Mouse (Mus musculus) embryonic facial prominence, embryonic 12.5 days (tissue): ENCODE measurements around the gene Ppp1r35. TPM values are rescaled to one million over a fixed set of nuclear protein-coding genes. Genes with fewer than 3 reads are reported as not detected.

Experiments used
- ATAC-seq: fragments of 200-750 bp; cut with Nextera tagmentation; 2 replicates; pipeline ENCODE4 v1.8.0; 2017; ENCODE audit not compliant: insufficient number of reproducible peaks, insufficient read depth, low FRiP score, low TSS enrichment
- H3K27ac ChIP-seq: fragments of 300-500 bp; sonication (generic); 2 replicates; pipeline ENCODE4 v1.5.1; 2016; ENCODE audit warnings: mild to moderate bottlenecking
- H3K27me3 ChIP-seq: fragments of 300-500 bp; sonication (generic); 2 replicates; pipeline ENCODE4 v1.6.1; 2016; ENCODE audit warnings: mild to moderate bottlenecking, moderate library complexity
- H3K36me3 ChIP-seq: fragments of 300-500 bp; sonication (generic); 2 replicates; pipeline ENCODE4 v1.6.1; 2016; ENCODE audit warnings: mild to moderate bottlenecking
- H3K4me1 ChIP-seq: fragments of 300-500 bp; sonication (generic); 2 replicates; pipeline ENCODE4 v1.6.1; 2016
- H3K4me2 ChIP-seq: fragments of 300-500 bp; sonication (generic); replicated peaks from 2 replicates; pipeline ENCODE4 v1.6.1; 2016; ENCODE audit warnings: mild to moderate bottlenecking, moderate library complexity
- H3K4me3 ChIP-seq: fragments of 300-500 bp; sonication (generic); 2 replicates; pipeline ENCODE4 v1.5.1; 2016; ENCODE audit warnings: mild to moderate bottlenecking
- H3K9ac ChIP-seq: fragments of 300-500 bp; sonication (generic); 2 replicates; pipeline ENCODE4 v1.6.1; 2016; ENCODE audit warnings: mild to moderate bottlenecking, moderate library complexity
- H3K9me3 ChIP-seq: fragments of 300-500 bp; sonication (generic); 2 replicates; pipeline ENCODE4 v1.6.1; 2016; ENCODE audit warnings: mild to moderate bottlenecking, moderate library complexity
- WGBS: fragments of 180-500 bp; shearing (Covaris S2); methylation state at CpG from one replicate; pipeline ENCODE4 v1.1.7; 2016; 5-methylcytosine and 5-hydroxymethylcytosine counted together
- polyA plus RNA-seq: library from polyadenylated mRNA; unstranded; fragments of >200 nt; fragmentation: Nextera tagmentation; extraction: Ambion mirVana; gene quantifications from 2 replicates; pipeline ENCODE4 v1.2.1, GENCODE M21; 2016

Ppp1r35 gene
- polyA plus RNA-seq, 1 experiment from 2014 or later: 51.3 TPM

DNA sequence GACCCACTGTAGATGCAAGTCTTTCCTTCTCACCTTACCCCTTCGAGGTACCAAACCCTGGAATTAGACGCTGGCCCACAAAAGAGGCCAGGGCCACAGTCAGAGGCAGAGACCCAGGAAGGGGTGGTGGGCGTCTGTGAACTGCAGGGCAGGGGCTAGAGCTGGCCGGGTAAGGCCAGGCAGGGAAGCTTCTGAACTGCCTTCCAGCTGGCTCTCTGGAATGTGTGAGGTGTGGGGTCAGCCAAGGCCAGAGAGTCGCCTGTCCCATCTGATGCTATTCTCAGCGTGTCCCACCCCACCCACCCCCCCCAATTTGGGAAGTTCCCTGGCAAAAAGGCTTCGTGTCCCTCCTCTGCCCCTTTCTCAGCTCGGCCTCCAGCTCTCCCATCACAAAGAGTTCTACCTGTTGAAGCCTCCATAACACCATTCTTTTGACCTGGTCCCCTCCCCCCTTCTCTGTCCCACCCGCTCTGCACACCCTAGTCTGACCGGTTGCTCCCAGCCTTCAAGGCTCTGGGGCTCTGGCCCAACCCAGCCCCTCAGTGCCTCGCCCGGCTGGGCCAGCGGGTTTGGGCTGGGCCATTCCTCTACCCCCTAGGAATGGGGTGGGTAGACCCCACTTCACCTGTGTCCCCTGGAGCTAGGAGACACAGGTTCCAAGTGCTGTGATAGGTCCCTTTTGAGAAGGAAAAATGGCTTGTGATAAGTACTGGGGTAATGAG lies 25.4 kb upstream of the Ppp1r35 start:
- Histone ChIP-seq H3K9me3 (no peaks in the 10 kb centered on the region), H3K27me3 (no peaks in the 10 kb centered on the region), H3K4me1 (peaks cover 13% of the 10 kb centered on the region), H3K36me3 (peaks cover 62% of the 10 kb centered on the region), H3K4me3 (no peak overlapping the region), H3K9ac (0 out of 2 replicates have a peak overlapping the region, but pooled peaks have one; percentile 27), H3K27ac (no peak overlapping the region), H3K4me2 (no peak overlapping the region)
- ATAC-seq: no peak
- WGBS: 81% methylated on average over 13 of the region's 13 CpGs

DNA sequence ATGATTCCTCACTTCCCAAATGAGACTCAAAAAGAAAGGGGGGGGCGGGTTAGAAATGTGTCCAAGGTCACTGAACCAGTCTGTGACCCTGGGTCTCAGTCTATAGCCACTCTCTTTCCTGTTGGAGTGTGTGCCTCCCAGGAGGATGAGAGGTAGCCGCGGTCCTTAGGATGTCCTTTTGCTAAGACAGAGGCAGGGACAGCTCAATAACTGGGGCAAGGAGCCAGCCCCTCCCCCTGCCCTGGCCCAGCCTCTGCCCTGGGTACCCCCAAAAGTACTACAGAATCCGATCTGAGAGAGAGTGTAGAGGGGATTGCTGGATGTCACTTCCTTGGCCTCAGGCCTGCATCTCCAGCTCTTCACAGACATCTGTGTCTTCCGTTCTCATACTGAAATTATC lies 23.2 kb upstream of the Ppp1r35 start:
- peaks cover 74% of the 10 kb centered on the region for H3K36me3 ChIP-seq
- no peaks in the 10 kb centered on the region for H3K9me3 ChIP-seq
- H3K4me1 ChIP-seq: no peaks in the 10 kb centered on the region; the same call in 1 of the 2 replicates
- H3K27ac ChIP-seq: no peak overlapping the region
- no peak for ATAC-seq
- WGBS: 81% methylated on average over 5 of the region's 5 CpGs
- no peak overlapping the region for H3K4me2 ChIP-seq
- no peaks in the 10 kb centered on the region for H3K27me3 ChIP-seq
- no peak overlapping the region for H3K4me3 ChIP-seq
- no peak overlapping the region for H3K9ac ChIP-seq

DNA sequence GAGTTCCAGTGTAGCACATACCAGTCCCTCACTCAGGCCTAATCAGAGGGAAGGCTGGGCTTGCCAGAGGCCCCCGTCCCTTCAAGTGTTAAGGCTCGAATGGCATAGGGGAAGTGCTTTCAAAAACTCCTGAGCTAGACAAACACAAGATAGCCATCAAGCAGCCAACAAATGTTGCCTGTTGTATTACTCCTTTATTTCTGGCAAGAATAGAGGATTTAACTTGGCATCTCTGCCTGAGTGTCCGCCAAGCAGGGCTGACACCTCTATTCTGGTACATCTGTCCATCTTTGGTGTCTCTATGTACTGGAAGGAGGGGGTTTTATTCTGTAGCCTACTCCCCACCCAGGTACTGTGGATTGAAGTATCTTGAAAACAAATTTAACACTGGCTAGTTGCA lies 22.5 kb upstream of the Ppp1r35 start:
- no peak overlapping the region for H3K27ac ChIP-seq
- no peak for ATAC-seq
- H3K27me3 ChIP-seq: no peaks in the 10 kb centered on the region
- peaks cover 72% of the 10 kb centered on the region for H3K36me3 ChIP-seq
- H3K4me1 ChIP-seq: no peaks in the 10 kb centered on the region; the same call in 1 of the 2 replicates
- WGBS: 76% methylated on average over 3 of the region's 3 CpGs
- H3K9me3 ChIP-seq: no peaks in the 10 kb centered on the region
- H3K4me3 ChIP-seq: no peak overlapping the region
- H3K9ac ChIP-seq: no peak overlapping the region
- no peak overlapping the region for H3K4me2 ChIP-seq

DNA sequence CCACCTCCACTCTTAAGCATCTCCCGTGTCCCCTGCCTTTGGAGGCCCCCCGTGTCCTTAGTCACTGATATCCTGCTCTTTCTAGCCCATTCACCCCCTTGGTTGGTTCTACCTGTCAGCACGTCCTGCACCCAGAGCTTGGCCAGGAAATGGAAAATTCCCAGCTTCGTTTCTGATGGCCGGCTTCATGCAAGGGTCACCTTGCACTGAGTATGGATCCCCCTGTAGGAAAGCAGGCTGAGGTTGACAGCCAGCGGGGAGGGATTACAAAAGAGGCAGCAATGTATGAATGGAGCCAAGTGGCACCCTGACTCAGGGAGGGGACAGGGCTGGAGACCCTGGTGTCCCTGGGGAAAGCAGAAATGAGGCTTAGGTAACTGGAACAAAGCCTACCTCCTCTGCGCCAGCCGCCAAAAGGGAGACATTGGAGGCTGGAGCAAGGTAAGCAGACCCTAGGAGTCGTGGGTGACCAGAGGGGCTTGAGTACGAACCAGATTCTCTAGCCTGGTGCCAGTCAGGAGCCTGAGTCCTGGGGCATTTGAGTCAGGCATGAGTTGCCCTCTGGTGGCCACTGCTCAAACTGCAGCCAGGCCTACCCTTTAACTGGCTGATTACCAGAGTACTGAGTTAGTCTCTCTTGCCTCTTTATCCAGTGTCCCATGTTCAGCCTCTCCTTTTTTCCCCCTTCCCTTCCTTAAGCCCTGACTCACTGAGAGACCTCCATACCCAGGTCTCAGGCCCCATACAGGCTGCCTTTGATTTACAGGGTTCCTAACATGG lies 21.6 kb upstream of the Ppp1r35 start:
- Histone ChIP-seq H3K27me3 (no peaks in the 10 kb centered on the region), H3K4me2 (no peak overlapping the region), H3K27ac (no peak overlapping the region), H3K9ac (no peak overlapping the region), H3K9me3 (no peaks in the 10 kb centered on the region), H3K36me3 (peaks cover 63% of the 10 kb centered on the region), H3K4me3 (no peak overlapping the region), H3K4me1 (no peaks in the 10 kb centered on the region; the same call in 1 of the 2 replicates)
- ATAC-seq: no peak
- WGBS: 45% methylated on average over 10 of the region's 10 CpGs

DNA sequence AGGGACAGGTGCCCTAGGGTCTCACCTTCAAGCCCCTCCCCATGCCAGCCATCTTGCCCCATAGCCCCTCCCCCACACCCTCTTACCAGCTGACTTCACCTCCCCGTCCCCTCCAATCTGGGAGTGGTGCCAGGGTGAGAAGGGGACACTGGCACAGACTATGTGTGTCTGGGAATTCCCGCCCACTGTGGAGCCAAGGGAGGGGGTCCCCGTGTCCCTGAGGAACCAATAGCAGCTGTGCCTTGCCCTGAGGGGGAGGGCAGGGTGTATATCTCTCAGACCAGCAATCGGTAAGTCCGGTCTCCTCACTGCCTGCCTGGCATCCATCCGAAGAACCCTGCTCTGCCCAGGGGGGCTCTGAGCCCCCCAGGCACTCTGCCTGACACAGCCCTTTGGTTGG lies 20.8 kb upstream of the Ppp1r35 start:
- H3K9me3 ChIP-seq: no peaks in the 10 kb centered on the region
- WGBS: 85% methylated on average over 6 of the region's 6 CpGs
- no peaks in the 10 kb centered on the region for H3K27me3 ChIP-seq
- H3K4me2 ChIP-seq: no peak overlapping the region
- H3K27ac ChIP-seq: no peak overlapping the region
- H3K4me3 ChIP-seq: no peak overlapping the region
- peaks cover 56% of the 10 kb centered on the region for H3K36me3 ChIP-seq
- no peaks in the 10 kb centered on the region; the same call in 1 of the 2 replicates for H3K4me1 ChIP-seq
- no peak overlapping the region for H3K9ac ChIP-seq
- ATAC-seq: no peak

DNA sequence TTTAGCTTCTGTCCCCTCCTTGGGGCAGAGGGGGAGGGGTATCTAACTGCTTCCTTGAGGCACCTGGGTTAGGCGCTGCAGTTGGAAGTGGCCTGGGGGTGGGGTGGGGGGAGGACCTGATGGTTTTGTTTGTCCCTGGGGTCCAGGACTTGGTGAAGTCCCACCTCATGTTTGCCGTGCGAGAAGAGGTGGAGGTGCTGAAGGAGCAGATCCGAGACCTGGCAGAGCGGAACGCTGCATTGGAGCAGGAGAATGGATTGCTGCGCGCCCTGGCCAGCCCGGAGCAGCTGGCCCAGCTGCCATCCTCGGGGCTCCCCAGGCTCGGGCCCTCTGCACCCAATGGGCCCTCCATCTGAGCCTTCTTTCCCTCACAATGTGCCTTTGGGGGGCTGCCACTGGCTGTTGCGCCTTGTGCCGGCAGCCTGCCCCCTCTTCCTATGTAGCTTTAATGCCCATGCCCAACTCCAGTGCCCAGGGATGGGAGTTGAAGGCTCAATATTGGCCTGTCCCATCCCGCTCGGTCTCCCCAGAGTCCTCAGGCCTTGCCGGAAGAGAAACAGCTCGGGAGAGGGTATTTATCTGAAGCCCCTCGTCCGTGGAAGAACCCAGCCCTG lies 19.6 kb upstream of the Ppp1r35 start:
- ATAC-seq: no peak
- no peaks in the 10 kb centered on the region; the same call in 1 of the 2 replicates for H3K4me1 ChIP-seq
- no peak overlapping the region for H3K4me3 ChIP-seq
- 0 out of 2 replicates have a peak overlapping the region, but pooled peaks have one; percentile 2 for H3K9ac ChIP-seq
- H3K27me3 ChIP-seq: no peaks in the 10 kb centered on the region
- H3K36me3 ChIP-seq: peaks cover 45% of the 10 kb centered on the region
- no peak overlapping the region for H3K27ac ChIP-seq
- H3K4me2 ChIP-seq: no peak overlapping the region
- H3K9me3 ChIP-seq: no peaks in the 10 kb centered on the region
- WGBS: 86% methylated on average over 19 of the region's 19 CpGs

DNA sequence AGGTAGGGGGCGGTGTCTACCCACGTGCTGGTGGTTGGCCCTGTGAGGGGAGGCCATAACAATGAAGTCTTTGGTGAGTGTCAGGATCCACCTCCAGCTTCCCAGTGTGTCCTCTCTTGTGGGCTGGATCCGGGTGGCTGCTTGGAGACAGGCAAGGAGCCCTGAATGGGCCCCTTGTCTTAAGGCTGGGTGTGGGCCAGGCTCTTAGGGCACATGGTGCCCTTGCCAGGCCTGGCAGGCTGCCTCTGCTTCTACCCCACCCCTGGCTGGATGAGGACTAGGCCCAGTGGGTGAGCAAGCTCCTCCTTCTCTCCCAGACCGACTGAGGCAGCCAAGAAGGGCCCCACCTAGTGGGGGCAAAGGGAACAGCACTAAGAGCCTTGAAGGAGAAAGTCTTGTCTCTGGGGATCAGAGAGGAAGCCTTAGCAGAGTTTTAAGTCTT lies 18.7 kb upstream of the Ppp1r35 start:
- H3K27me3 ChIP-seq: no peaks in the 10 kb centered on the region
- WGBS: 27% methylated on average over 4 of the region's 4 CpGs
- H3K9me3 ChIP-seq: no peaks in the 10 kb centered on the region
- no peak overlapping the region for H3K9ac ChIP-seq
- no peak overlapping the region for H3K27ac ChIP-seq
- H3K36me3 ChIP-seq: peaks cover 40% of the 10 kb centered on the region
- no peak overlapping the region for H3K4me3 ChIP-seq
- H3K4me1 ChIP-seq: no peaks in the 10 kb centered on the region; the same call in 1 of the 2 replicates
- H3K4me2 ChIP-seq: no peak overlapping the region
- ATAC-seq: no peak

DNA sequence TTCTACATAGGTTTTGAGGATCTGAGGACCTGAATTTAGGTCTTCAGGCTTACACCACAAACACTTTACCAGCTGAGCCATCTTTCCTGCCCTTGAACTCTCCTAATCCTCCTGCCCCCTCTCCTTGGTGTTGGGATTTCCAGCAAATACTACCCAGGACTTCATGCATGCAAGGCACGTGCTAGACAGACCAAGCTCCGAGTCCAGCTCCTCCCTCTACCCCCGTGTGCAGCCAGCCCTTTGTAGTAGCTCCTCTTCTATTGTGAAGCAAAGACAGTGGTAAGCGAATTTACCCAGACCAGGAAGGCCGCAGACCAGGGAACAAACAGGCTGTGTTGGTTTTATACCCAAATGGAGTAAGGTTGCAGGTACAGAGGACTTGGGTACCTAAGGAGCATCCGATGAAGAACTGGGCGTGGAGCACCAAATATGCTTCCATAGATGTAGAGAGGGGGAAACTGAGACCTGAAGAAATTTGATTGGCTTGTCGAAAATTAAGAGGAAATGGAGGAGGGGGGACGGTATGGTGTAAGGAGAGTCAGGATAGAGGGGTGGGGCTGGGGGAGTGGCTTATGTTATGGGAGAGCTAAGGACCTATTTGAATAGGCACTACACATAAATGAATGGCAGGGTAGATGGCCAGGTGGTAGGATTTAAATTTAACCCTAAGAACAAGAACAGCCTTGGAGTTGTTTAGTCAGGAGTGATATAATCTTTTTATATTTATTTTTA lies 13.9 kb upstream of the Ppp1r35 start:
- no peak overlapping the region for H3K4me3 ChIP-seq
- H3K27ac ChIP-seq: no peak overlapping the region
- H3K27me3 ChIP-seq: no peaks in the 10 kb centered on the region
- no peak overlapping the region for H3K9ac ChIP-seq
- 58% methylated on average over 9 of the region's 9 CpGs for WGBS
- ATAC-seq: no peak
- H3K36me3 ChIP-seq: peaks cover 2% of the 10 kb centered on the region
- H3K4me1 ChIP-seq: no peaks in the 10 kb centered on the region
- H3K4me2 ChIP-seq: no peak overlapping the region
- 0 out of 2 replicates have a peak, but pooled peaks cover 3% of the 10 kb centered on the region for H3K9me3 ChIP-seq

DNA sequence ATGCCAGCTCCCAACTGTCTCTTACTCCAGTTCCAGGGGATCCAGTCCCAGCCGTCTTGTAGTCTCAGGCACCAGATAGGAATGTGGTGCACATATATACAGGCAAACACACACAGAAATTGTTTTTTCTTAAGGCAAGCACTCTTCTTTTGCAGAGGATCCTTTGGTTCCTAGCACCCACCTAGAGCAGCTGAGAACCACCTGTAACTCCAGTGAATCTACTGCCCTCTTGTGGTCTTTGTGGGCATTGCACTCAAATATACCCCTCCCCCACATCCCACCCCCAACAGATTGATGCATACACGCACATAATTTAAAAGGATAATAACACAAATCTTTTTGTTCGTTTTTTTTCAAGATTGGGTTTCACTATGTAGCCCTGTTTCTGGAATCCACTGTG lies 12.4 kb upstream of the Ppp1r35 start:
- Histone ChIP-seq H3K4me1 (no peaks in the 10 kb centered on the region), H3K9ac (no peak overlapping the region), H3K27me3 (no peaks in the 10 kb centered on the region), H3K4me3 (no peak overlapping the region), H3K4me2 (no peak overlapping the region), H3K27ac (no peak overlapping the region), H3K36me3 (no peaks in the 10 kb centered on the region), H3K9me3 (0 out of 2 replicates have a peak, but pooled peaks cover 3% of the 10 kb centered on the region)
- no peak for ATAC-seq
- 59% methylated on average over 3 of the region's 3 CpGs for WGBS

DNA sequence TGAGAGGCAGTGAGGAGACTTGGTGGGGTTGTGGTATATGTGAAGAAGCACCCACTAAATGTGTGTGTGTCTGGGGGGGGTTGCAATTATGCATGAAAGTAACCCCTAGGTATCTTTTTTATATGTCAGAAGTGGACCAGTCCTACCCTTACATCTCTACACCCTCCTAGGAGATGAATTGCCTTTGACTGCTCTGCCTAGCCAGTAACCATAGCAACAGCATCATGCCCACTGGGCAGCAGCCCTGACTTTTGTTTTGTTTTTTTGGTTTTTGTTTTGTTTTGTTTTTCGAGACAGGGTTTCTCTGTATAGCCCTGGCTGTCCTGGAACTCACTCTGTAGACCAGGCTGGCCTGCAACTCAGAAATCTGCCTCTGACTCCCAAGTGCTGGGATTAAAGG lies 10.2 kb upstream of the Ppp1r35 start:
- no peaks in the 10 kb centered on the region for H3K4me1 ChIP-seq
- H3K27ac ChIP-seq: no peak overlapping the region
- no peaks in the 10 kb centered on the region for H3K27me3 ChIP-seq
- 0 out of 2 replicates have a peak, but pooled peaks cover 3% of the 10 kb centered on the region for H3K9me3 ChIP-seq
- no peak overlapping the region for H3K4me2 ChIP-seq
- WGBS: 57% methylated on average over 1 of the region's 1 CpGs
- H3K36me3 ChIP-seq: no peaks in the 10 kb centered on the region
- H3K9ac ChIP-seq: no peak overlapping the region
- no peak for ATAC-seq
- no peak overlapping the region for H3K4me3 ChIP-seq

DNA sequence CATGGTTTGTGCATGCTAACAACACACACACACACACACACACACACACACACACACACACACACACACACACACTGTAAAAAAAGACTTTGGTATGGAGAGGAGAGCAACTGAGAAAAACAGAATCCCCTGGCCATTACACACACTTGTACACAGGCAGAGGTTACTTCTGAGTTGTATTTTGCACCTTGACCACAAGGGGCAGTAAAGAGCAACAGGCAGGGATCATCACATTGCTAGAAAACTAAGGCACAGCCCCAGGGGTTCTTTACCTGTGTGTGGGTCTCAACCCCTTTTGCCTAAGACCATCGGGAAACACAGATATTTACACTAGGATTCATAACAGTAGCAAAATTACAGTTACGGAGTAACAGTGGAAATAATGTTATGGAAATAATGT lies 7.9 kb upstream of the Ppp1r35 start:
- Histone ChIP-seq H3K27ac (no peak overlapping the region), H3K9ac (no peak overlapping the region), H3K27me3 (no peaks in the 10 kb centered on the region), H3K9me3 (0 out of 2 replicates have a peak, but pooled peaks cover 3% of the 10 kb centered on the region), H3K4me2 (no peak overlapping the region), H3K36me3 (no peaks in the 10 kb centered on the region), H3K4me3 (no peak overlapping the region), H3K4me1 (no peaks in the 10 kb centered on the region)
- ATAC-seq: no peak
- 43% methylated on average over 2 of the region's 2 CpGs for WGBS
